Mouse (Mus musculus): ENCODE data around the gene Mrto4.

- TF ChIP-seq CTCF (IDR thresholded peaks at IDR 0.05): no peak
- no peak for TF ChIP-seq EP300 (IDR thresholded peaks at IDR 0.05; ENCODE audit: insufficient read depth, low read depth, low read length)
- no peak for TF ChIP-seq POLR2A (IDR thresholded peaks at IDR 0.05; ENCODE audit: insufficient read depth, low read depth, low read length)
These were observed 29.9 kb upstream of the Mrto4 start for GRCm38 (mm10) chr4:139382231-139382630.
